Mouse (Mus musculus) liver, embryonic 14.5 days (tissue): Measurements from ENCODE around the gene Prr15. TPM values are rescaled to one million over a fixed set of nuclear protein-coding genes. Genes with fewer than 3 reads are reported as not detected.

ENCODE experiments used
- ATAC-seq: fragments of 200-750 bp; cut with Nextera tagmentation; 2 replicates; pipeline ENCODE4 v1.8.0; 2017; ENCODE audit warnings: moderate number of reproducible peaks, mild to moderate bottlenecking, moderate library complexity; ENCODE audit not compliant: insufficient read depth
- DNase-seq, 3 experiments: peaks; one replicate each; pipeline ENCODE4 v3.0.0-alpha.2; 2012 to 2013; ENCODE audit warnings: low read depth in 3 of 3, low spot score in 3 of 3
- H3K27ac ChIP-seq: fragments of 300-500 bp; sonication (generic); 2 replicates; pipeline ENCODE4 v1.5.1; 2014; ENCODE audit warnings: moderate library complexity, mild to moderate bottlenecking, control low read depth, inconsistent platforms
- H3K27me3 ChIP-seq: fragments of 300-500 bp; sonication (generic); 2 replicates; pipeline ENCODE4 v1.6.1; 2014; ENCODE audit warnings: mild to moderate bottlenecking, low read length, moderate library complexity; ENCODE audit not compliant: control insufficient read depth, insufficient read depth
- H3K36me3 ChIP-seq: fragments of 300-500 bp; sonication (generic); replicated peaks from 2 replicates; pipeline ENCODE4 v1.6.1; 2014; ENCODE audit warnings: low read depth; ENCODE audit not compliant: control insufficient read depth, insufficient read depth
- H3K4me1 ChIP-seq, 2 experiments: fragments of 200-500 bp in 1 of 2; fragments of 300-500 bp in 1 of 2; sonication (generic) in 1 of 2; replicated peaks; 2 replicates each; pipeline ENCODE4 v1.6.1; 2012 to 2014; ENCODE audit warnings: antibody characterized with exemption in 1 of 2, inconsistent platforms in 1 of 2, low read length in 1 of 2; ENCODE audit not compliant: control insufficient read depth in 2 of 2, insufficient read depth in 2 of 2
- H3K4me2 ChIP-seq: fragments of 300-500 bp; sonication (generic); 2 replicates; pipeline ENCODE4 v1.6.1; 2014; ENCODE audit warnings: low read depth, mild to moderate bottlenecking, control low read depth, moderate library complexity
- H3K4me3 ChIP-seq, 2 experiments: fragments of 200-500 bp in 1 of 2; fragments of 300-500 bp in 1 of 2; sonication (generic) in 1 of 2; 2 replicates each; pipeline ENCODE4 v1.5.1; 2012 to 2014; ENCODE audit warnings: low read depth in 2 of 2, low read length in 2 of 2, mild to moderate bottlenecking in 2 of 2, control low read depth in 1 of 2, inconsistent platforms in 1 of 2, moderate library complexity in 1 of 2; ENCODE audit not compliant: insufficient read depth in 1 of 2
- H3K9ac ChIP-seq: fragments of 300-500 bp; sonication (generic); replicated peaks from 2 replicates; pipeline ENCODE4 v1.6.1; 2014; ENCODE audit warnings: mild to moderate bottlenecking, control low read depth, moderate library complexity
- H3K9me3 ChIP-seq: fragments of 300-500 bp; sonication (generic); 2 replicates; pipeline ENCODE4 v1.6.1; 2016; ENCODE audit warnings: low read length, mixed read lengths; ENCODE audit not compliant: control insufficient read depth
- CTCF ChIP-seq: IDR thresholded peaks from 2 replicates; pipeline ENCODE4 v1.5.1; 2016; ENCODE audit warnings: antibody characterized with exemption, low read depth, control low read depth
- EP300 ChIP-seq: IDR thresholded peaks from 2 replicates; pipeline ENCODE4 v1.6.1; 2016; ENCODE audit warnings: antibody characterized with exemption, low read depth
- WGBS: fragments of 180-500 bp; shearing (Covaris S2); extraction: QIAGEN DNeasy Blood & Tissue Kit; methylation state at CpG from one replicate; pipeline ENCODE4 v1.1.7; 2014; ENCODE audit not compliant: insufficient replicate concordance; 5-methylcytosine and 5-hydroxymethylcytosine counted together
- polyA plus RNA-seq, 2 experiments: library from polyadenylated mRNA; depleted of rRNA in 1 of 2; stranded (reverse) in 1 of 2; unstranded in 1 of 2; fragments of >200 nt; fragmentation: Nextera tagmentation in 1 of 2; extraction: Ambion mirVana in 1 of 2; gene quantifications; 2 replicates each; pipeline versions ENCODE4 v1.2.1 to v1.2.3; 2012 to 2014

Prr15 gene
- polyA plus RNA-seq, 2 experiments, result 0.33 to 0.66 TPM

GRCm38 (mm10) chr6:54319198-54319597 lies 6.4 kb upstream of the Prr15 start:
- no peak overlapping the region for H3K27ac ChIP-seq
- H3K4me2 ChIP-seq, result no peak overlapping the region
- H3K4me3 ChIP-seq, result no peak overlapping the region
- no peak overlapping the region for H3K9ac ChIP-seq
- 42% methylated on average over 3 of the region's 3 CpGs for WGBS
- H3K36me3 ChIP-seq, result no peaks in the 10 kb centered on the region
- TF ChIP-seq CTCF (no peak), EP300 (no peak)
- H3K27me3 ChIP-seq, result no peaks in the 10 kb centered on the region
- H3K9me3 ChIP-seq, result no peaks in the 10 kb centered on the region
- H3K4me1 ChIP-seq, result no peaks in the 10 kb centered on the region
- no peak for DNase-seq
- ATAC-seq, result no peak

GRCm38 (mm10) chr6:54320236-54320635 lies 5.4 kb upstream of the Prr15 start:
- no peaks in the 10 kb centered on the region for H3K9me3 ChIP-seq
- H3K9ac ChIP-seq, result no peak overlapping the region
- no peak overlapping the region for H3K4me2 ChIP-seq
- H3K36me3 ChIP-seq, result no peaks in the 10 kb centered on the region
- no peak for DNase-seq
- H3K4me1 ChIP-seq, result no peaks in the 10 kb centered on the region
- no peak for ATAC-seq
- no peak overlapping the region for H3K4me3 ChIP-seq
- H3K27ac ChIP-seq, result no peak overlapping the region
- H3K27me3 ChIP-seq, result no peaks in the 10 kb centered on the region
- TF ChIP-seq EP300, result no peak
- TF ChIP-seq CTCF, result no peak
- WGBS, result 45% methylated on average over 1 of the region's 1 CpGs

- H3K27ac ChIP-seq, result no peak overlapping the region
- peak; percentile 45; the same call in 1 of the 2 replicates for ATAC-seq
- WGBS, result 1% methylated on average over 53 of the region's 53 CpGs
Measured at GRCm38 (mm10) chr6:54326671-54327625, 1.3 kb downstream of the Prr15 start.

GRCm38 (mm10) chr6:54327626-54328003 lies 2.0 kb downstream of the Prr15 start:
- Histone ChIP-seq H3K9ac (no peak overlapping the region), H3K27ac (no peak overlapping the region), H3K4me2 (peak overlapping the region; percentile 62), H3K4me3 (peak overlapping the region; percentile 44 to 47), H3K9me3 (no peaks in the 10 kb centered on the region), H3K4me1 (no peaks in the 10 kb centered on the region; a peak in 1 of 4 replicates), H3K27me3 (peaks cover 16% of the 10 kb centered on the region), H3K36me3 (no peaks in the 10 kb centered on the region)
- WGBS, result under 1% methylated on average over 28 of the region's 28 CpGs
- ATAC-seq (no peak), DNase-seq (no peak)
- no peak for TF ChIP-seq EP300
- no peak for TF ChIP-seq CTCF

More at GRCm38 (mm10) chr6:54326671-54327625, 1.3 kb downstream of the Prr15 start:
- H3K27me3 ChIP-seq, result peaks cover 16% of the 10 kb centered on the region
- no peak overlapping the region for H3K9ac ChIP-seq
- H3K9me3 ChIP-seq, result no peaks in the 10 kb centered on the region
- no peaks in the 10 kb centered on the region; a peak in 1 of 4 replicates for H3K4me1 ChIP-seq
- TF ChIP-seq EP300, result no peak
- no peak for TF ChIP-seq CTCF
- DNase-seq, result peak in 1 of 3 experiments; percentile 11
- peak overlapping the region; percentile 44 to 47 for H3K4me3 ChIP-seq
- peak overlapping the region; percentile 62 for H3K4me2 ChIP-seq
- no peaks in the 10 kb centered on the region for H3K36me3 ChIP-seq

GRCm38 (mm10) chr6:54328783-54329182 lies 3.1 kb downstream of the Prr15 start:
- Histone ChIP-seq H3K9me3 (no peaks in the 10 kb centered on the region), H3K4me2 (no peak overlapping the region), H3K27ac (no peak overlapping the region), H3K27me3 (peaks cover 16% of the 10 kb centered on the region), H3K4me3 (no peak overlapping the region), H3K9ac (no peak overlapping the region), H3K36me3 (no peaks in the 10 kb centered on the region), H3K4me1 (no peaks in the 10 kb centered on the region; a peak in 1 of 4 replicates)
- TF ChIP-seq CTCF, result no peak
- TF ChIP-seq EP300, result no peak
- DNase-seq, result no peak
- ATAC-seq, result no peak
- WGBS, result 68% methylated on average over 5 of the region's 5 CpGs
